Mouse (Mus musculus) brain, embryonic 14.5 days (tissue): ENCODE data around the gene Ece1.

Experiments
- CTCF ChIP-seq: fragments of 200-500 bp; IDR thresholded peaks from 2 replicates; pipeline ENCODE4 v1.5.1; 2012; ENCODE audit warnings: inconsistent platforms, mild to moderate bottlenecking, moderate library complexity, borderline replicate concordance; ENCODE audit not compliant: insufficient read depth, insufficient read length; ENCODE audit errors: extremely low read depth
- POLR2A ChIP-seq: fragments of 200-500 bp; IDR thresholded peaks from 2 replicates; pipeline ENCODE4 v1.6.1; 2012; ENCODE audit warnings: mild to moderate bottlenecking, inconsistent platforms, borderline replicate concordance; ENCODE audit not compliant: poor library complexity, insufficient read depth, insufficient read length, severe bottlenecking; ENCODE audit errors: extremely low read depth

DNA sequence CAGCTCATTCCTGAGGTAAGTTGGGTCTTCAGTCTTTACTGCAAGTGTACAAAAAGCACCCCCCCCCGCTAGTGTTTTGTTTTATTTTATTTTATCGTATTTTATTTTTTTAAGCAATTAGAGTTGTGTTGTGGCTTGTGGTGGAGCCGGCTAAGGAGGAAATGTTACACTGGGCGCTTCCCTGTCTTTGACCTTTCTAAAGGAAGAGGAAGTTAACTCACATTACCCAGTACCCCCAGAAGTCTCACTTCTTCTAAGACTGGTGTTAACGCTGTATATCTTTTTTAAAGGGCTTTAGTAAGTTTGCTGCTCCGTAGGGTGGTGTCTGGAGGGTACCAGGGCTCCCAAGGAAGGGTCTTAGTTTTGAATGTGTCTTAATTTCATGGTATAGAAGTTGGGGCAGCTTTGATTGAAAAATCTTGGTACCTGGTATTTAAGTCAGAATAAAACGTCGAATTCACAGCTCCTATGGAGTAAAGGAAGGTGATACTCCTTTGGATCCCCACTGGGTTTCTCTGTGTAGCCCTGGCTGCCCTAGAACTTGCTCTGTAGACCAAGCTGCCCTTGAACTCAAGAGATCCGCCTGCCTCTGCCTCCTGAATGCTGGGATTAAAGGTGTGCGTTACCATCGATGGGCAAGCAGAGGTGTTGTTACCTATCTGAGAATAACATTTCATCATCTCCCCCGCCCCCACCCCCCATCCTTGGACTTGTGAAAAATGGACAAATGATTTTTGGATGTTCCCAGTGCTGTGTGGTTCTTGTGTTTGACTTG, 132.7 kb downstream of the Ece1 start:
- no peak for TF ChIP-seq CTCF
- TF ChIP-seq POLR2A = no peak
